Mouse (Mus musculus) heart, embryonic 16.5 days (tissue): ENCODE results near the gene Klk9. TPM values are rescaled to one million over a fixed set of nuclear protein-coding genes. Genes with fewer than 3 reads are reported as not detected.

ENCODE experiments used
- polyA plus RNA-seq: library from polyadenylated mRNA; unstranded; fragments of >200 nt; fragmentation: Nextera tagmentation; extraction: Ambion mirVana; gene quantifications from 2 replicates; pipeline ENCODE4 v1.2.1, GENCODE M21; 2015

Gene Klk9
- polyA plus RNA-seq, 1 experiment from 2014 or later, result 0.09 TPM

Other genes with a start within 250 kb of the Klk9 start
- 0.51 and 0.85 TPM in 2 replicates for gene Cd33, start 247.5 kb upstream of the Klk9 start, polyA plus RNA-seq
- 1.3 and 2.0 TPM in 2 replicates for gene Zfp658, start 229.6 kb upstream of the Klk9 start, polyA plus RNA-seq
- 7.4 TPM in 2 replicates for gene Zfp719, start 212.3 kb upstream of the Klk9 start, polyA plus RNA-seq
- not detected in 2 replicates for gene Zfp819, start 184.7 kb upstream of the Klk9 start, polyA plus RNA-seq
- 0.09 TPM in 1 of 2 replicates, not detected in the other for gene Ceacam18, start 157.2 kb upstream of the Klk9 start, polyA plus RNA-seq
- 0.62 and 0.71 TPM in 2 replicates for gene Siglece, start 131.7 kb upstream of the Klk9 start, polyA plus RNA-seq
- 7.2 and 7.6 TPM in 2 replicates for gene Ctu1, start 119.9 kb upstream of the Klk9 start, polyA plus RNA-seq
- gene Klk14, start 101.5 kb upstream of the Klk9 start, polyA plus RNA-seq, result not detected in 2 replicates
- gene Klk13, start 79.3 kb upstream of the Klk9 start, polyA plus RNA-seq, result 0.17 and 0.45 TPM in 2 replicates
- gene Klk12, start 23.0 kb upstream of the Klk9 start, polyA plus RNA-seq, result not detected in 2 replicates
- 0.19 and 0.25 TPM in 2 replicates for gene Klk11, start 17.3 kb upstream of the Klk9 start, polyA plus RNA-seq
- gene Klk10, start 10.9 kb upstream of the Klk9 start, polyA plus RNA-seq, result 1.6 and 1.7 TPM in 2 replicates
- gene Klk8, start 5.7 kb downstream of the Klk9 start, polyA plus RNA-seq, result 22.1 and 23.0 TPM in 2 replicates
- 0.12 TPM in 1 of 2 replicates, not detected in the other for gene Klk7, start 19.4 kb downstream of the Klk9 start, polyA plus RNA-seq
- not detected in 2 replicates for gene Klk6, start 32.6 kb downstream of the Klk9 start, polyA plus RNA-seq
- gene Klk5, start 50.1 kb downstream of the Klk9 start, polyA plus RNA-seq, result not detected in 2 replicates
- gene Klk4, start 89.3 kb downstream of the Klk9 start, polyA plus RNA-seq, result 0.11 and 0.15 TPM in 2 replicates
- gene Klk15, start 141.8 kb downstream of the Klk9 start, polyA plus RNA-seq, result not detected in 2 replicates
- not detected in 2 replicates for gene Klk1b8, start 158.8 kb downstream of the Klk9 start, polyA plus RNA-seq
- gene Klk1b1, start 174.9 kb downstream of the Klk9 start, polyA plus RNA-seq, result 0.28 TPM in 1 of 2 replicates, not detected in the other
- not detected in 2 replicates for gene Klk1b9, start 184.2 kb downstream of the Klk9 start, polyA plus RNA-seq
- 0.17 TPM in 1 of 2 replicates, not detected in the other for gene Klk1b11, start 204.0 kb downstream of the Klk9 start, polyA plus RNA-seq
- gene Klk1b26, start 220.3 kb downstream of the Klk9 start, polyA plus RNA-seq, result 0.13 TPM in 1 of 2 replicates, not detected in the other